Mouse (Mus musculus) lung, adult 2 months (tissue): ENCODE measurements around the gene Ttbk1.

Experiments used
- CTCF ChIP-seq: fragments of 200-500 bp; IDR thresholded peaks from 2 replicates; pipeline ENCODE4 v1.5.1; 2011; ENCODE audit warnings: mild to moderate bottlenecking, low read length, control low read depth; ENCODE audit not compliant: insufficient read depth
- POLR2A ChIP-seq: fragments of 200-500 bp; IDR thresholded peaks from 2 replicates; pipeline ENCODE4 v1.6.1; 2011; ENCODE audit warnings: low read depth, mild to moderate bottlenecking, control low read depth, low read length, borderline replicate concordance; ENCODE audit errors: extremely low read depth

GRCm38 (mm10) chr17:46433627-46434026 is 53.8 kb downstream of the Ttbk1 start:
- TF ChIP-seq CTCF, result no peak
- no peak for TF ChIP-seq POLR2A
